Mouse (Mus musculus) intestine, embryonic 16.5 days (tissue): Measurements from ENCODE around the gene Sik2. TPM values are rescaled to one million over a fixed set of nuclear protein-coding genes. Genes with fewer than 3 reads are reported as not detected.
A peak's percentile ranks its signal among the peaks of the same experiment; 100 is the strongest.

Experiments
- ATAC-seq: fragments of 200-750 bp; cut with Nextera tagmentation; 2 replicates; pipeline ENCODE4 v1.8.0; 2017; ENCODE audit warnings: moderate TSS enrichment, moderate library complexity
- H3K27ac ChIP-seq: fragments of 300-500 bp; sonication (generic); 2 replicates; pipeline ENCODE4 v1.5.1; 2014; ENCODE audit warnings: mild to moderate bottlenecking, low read length
- H3K27me3 ChIP-seq: fragments of 300-500 bp; sonication (generic); replicated peaks from 2 replicates; pipeline ENCODE4 v1.6.1; 2014; ENCODE audit warnings: low read length, control low read depth, mixed read lengths; ENCODE audit not compliant: control insufficient read depth, insufficient read depth
- H3K36me3 ChIP-seq: fragments of 300-500 bp; sonication (generic); 2 replicates; pipeline ENCODE4 v1.6.1; 2014; ENCODE audit warnings: low read length, control low read depth; ENCODE audit not compliant: control insufficient read depth, insufficient read depth
- H3K4me1 ChIP-seq: fragments of 300-500 bp; sonication (generic); 2 replicates; pipeline ENCODE4 v1.6.1; 2014; ENCODE audit warnings: low read length, control low read depth, mixed read lengths; ENCODE audit not compliant: control insufficient read depth, insufficient read depth
- H3K4me2 ChIP-seq: fragments of 300-500 bp; sonication (generic); 2 replicates; pipeline ENCODE4 v1.6.1; 2014; ENCODE audit warnings: low read depth, low read length, control low read depth
- H3K4me3 ChIP-seq: fragments of 300-500 bp; sonication (generic); 2 replicates; pipeline ENCODE4 v1.5.1; 2014; ENCODE audit warnings: mild to moderate bottlenecking, low read length
- H3K9ac ChIP-seq: fragments of 300-500 bp; sonication (generic); 2 replicates; pipeline ENCODE4 v1.6.1; 2014; ENCODE audit warnings: low read depth, low read length
- H3K9me3 ChIP-seq: fragments of 300-500 bp; sonication (generic); 2 replicates; pipeline ENCODE4 v1.6.1; 2016; ENCODE audit warnings: low read length, control low read depth; ENCODE audit not compliant: control insufficient read depth
- WGBS: fragments of 180-500 bp; shearing (Covaris S2); extraction: QIAGEN DNeasy Blood & Tissue Kit; methylation state at CpG from one replicate; pipeline ENCODE4 v1.1.7; 2014; 5-methylcytosine and 5-hydroxymethylcytosine counted together
- polyA plus RNA-seq: library from polyadenylated mRNA; unstranded; fragments of >200 nt; fragmentation: Nextera tagmentation; extraction: Ambion mirVana; gene quantifications from 2 replicates; pipeline ENCODE4 v1.2.1, GENCODE M21; 2015

The Sik2 gene
- polyA plus RNA-seq, 1 experiment from 2014 or later = 12.7 TPM

- no peak overlapping the region for H3K27ac ChIP-seq
- WGBS = 73% methylated on average over 2 of the region's 2 CpGs
- H3K9me3 ChIP-seq = no peaks in the 10 kb centered on the region
- no peak overlapping the region for H3K4me3 ChIP-seq
- H3K27me3 ChIP-seq = no peaks in the 10 kb centered on the region
- H3K9ac ChIP-seq = no peak overlapping the region
- H3K4me1 ChIP-seq = no peaks in the 10 kb centered on the region
- no peaks in the 10 kb centered on the region for H3K36me3 ChIP-seq
- no peak for ATAC-seq
- H3K4me2 ChIP-seq = no peak overlapping the region
Measured at GRCm38 (mm10) chr9:50964911-50965310, 44.0 kb downstream of the Sik2 start.

- WGBS = 48% methylated on average over 6 of the region's 6 CpGs
- Histone ChIP-seq H3K4me3 (no peak overlapping the region), H3K4me2 (no peak overlapping the region), H3K9me3 (no peaks in the 10 kb centered on the region), H3K4me1 (no peaks in the 10 kb centered on the region), H3K27me3 (no peaks in the 10 kb centered on the region), H3K27ac (no peak overlapping the region), H3K36me3 (no peaks in the 10 kb centered on the region), H3K9ac (no peak overlapping the region)
- no peak for ATAC-seq
Measured at GRCm38 (mm10) chr9:50957956-50958489, 50.9 kb downstream of the Sik2 start.

- no peak overlapping the region for H3K4me2 ChIP-seq
- H3K9me3 ChIP-seq = no peaks in the 10 kb centered on the region
- H3K4me1 ChIP-seq = no peaks in the 10 kb centered on the region
- WGBS = 95% methylated on average over 3 of the region's 3 CpGs
- no peaks in the 10 kb centered on the region for H3K27me3 ChIP-seq
- no peak overlapping the region for H3K27ac ChIP-seq
- ATAC-seq = no peak
- H3K36me3 ChIP-seq = no peaks in the 10 kb centered on the region
- no peak overlapping the region for H3K9ac ChIP-seq
- H3K4me3 ChIP-seq = no peak overlapping the region
Measured at GRCm38 (mm10) chr9:50955176-50955575, 53.7 kb downstream of the Sik2 start.

GRCm38 (mm10) chr9:50948097-50948823, 60.6 kb downstream of the Sik2 start:
- Histone ChIP-seq H3K4me2 (0 out of 2 replicates have a peak overlapping the region, but pooled peaks have one; percentile 27), H3K27me3 (no peaks in the 10 kb centered on the region), H3K9me3 (no peaks in the 10 kb centered on the region), H3K27ac (peak overlapping the region; percentile 61; the same call in 1 of the 2 replicates), H3K4me1 (no peaks in the 10 kb centered on the region), H3K36me3 (no peaks in the 10 kb centered on the region), H3K9ac (no peak overlapping the region), H3K4me3 (no peak overlapping the region)
- ATAC-seq = peak; percentile 93
- whole genome bisulfite sequencing = 60% methylated on average over 7 of the region's 7 CpGs

GRCm38 (mm10) chr9:50946338-50946737, 62.5 kb downstream of the Sik2 start:
- Histone ChIP-seq H3K36me3 (no peaks in the 10 kb centered on the region), H3K4me2 (no peak overlapping the region), H3K4me1 (no peaks in the 10 kb centered on the region), H3K9me3 (no peaks in the 10 kb centered on the region), H3K27ac (no peak overlapping the region), H3K27me3 (no peaks in the 10 kb centered on the region), H3K9ac (no peak overlapping the region), H3K4me3 (no peak overlapping the region)
- ATAC-seq = no peak
- 53% methylated on average over 1 of the region's 1 CpGs for WGBS

- no peak overlapping the region for H3K4me3 ChIP-seq
- no peak overlapping the region for H3K4me2 ChIP-seq
- 97% methylated on average over 1 of the region's 1 CpGs for WGBS
- no peaks in the 10 kb centered on the region for H3K36me3 ChIP-seq
- H3K9me3 ChIP-seq = no peaks in the 10 kb centered on the region
- H3K27me3 ChIP-seq = no peaks in the 10 kb centered on the region
- no peak overlapping the region for H3K9ac ChIP-seq
- H3K4me1 ChIP-seq = no peaks in the 10 kb centered on the region
- no peak overlapping the region for H3K27ac ChIP-seq
- no peak for ATAC-seq
Measured at GRCm38 (mm10) chr9:50944826-50945225, 64.0 kb downstream of the Sik2 start.

GRCm38 (mm10) chr9:50942711-50943110, 66.2 kb downstream of the Sik2 start:
- WGBS = 88% methylated on average over 2 of the region's 2 CpGs
- H3K4me1 ChIP-seq = no peaks in the 10 kb centered on the region
- H3K9me3 ChIP-seq = no peaks in the 10 kb centered on the region
- H3K4me2 ChIP-seq = no peak overlapping the region
- no peak overlapping the region for H3K27ac ChIP-seq
- H3K36me3 ChIP-seq = no peaks in the 10 kb centered on the region
- H3K27me3 ChIP-seq = no peaks in the 10 kb centered on the region
- H3K4me3 ChIP-seq = no peak overlapping the region
- no peak overlapping the region for H3K9ac ChIP-seq
- ATAC-seq = no peak

GRCm38 (mm10) chr9:50941804-50942401, 67.0 kb downstream of the Sik2 start:
- 65% methylated on average over 3 of the region's 3 CpGs for WGBS
- Histone ChIP-seq H3K4me3 (no peak overlapping the region), H3K36me3 (no peaks in the 10 kb centered on the region), H3K9me3 (no peaks in the 10 kb centered on the region), H3K27ac (no peak overlapping the region), H3K27me3 (no peaks in the 10 kb centered on the region), H3K4me1 (no peaks in the 10 kb centered on the region), H3K9ac (no peak overlapping the region), H3K4me2 (no peak overlapping the region)
- ATAC-seq = no peak

- H3K4me2 ChIP-seq = no peak overlapping the region
- no peak overlapping the region for H3K4me3 ChIP-seq
- H3K36me3 ChIP-seq = no peaks in the 10 kb centered on the region
- no peak overlapping the region for H3K27ac ChIP-seq
- ATAC-seq = no peak
- H3K9me3 ChIP-seq = no peaks in the 10 kb centered on the region
- no peaks in the 10 kb centered on the region for H3K27me3 ChIP-seq
- no peaks in the 10 kb centered on the region for H3K4me1 ChIP-seq
- H3K9ac ChIP-seq = no peak overlapping the region
Measured at GRCm38 (mm10) chr9:50929986-50930385, 78.9 kb downstream of the Sik2 start.
